8 mouse cellular contexts compared by ENCODE assay signal in the genomic region with DNA sequence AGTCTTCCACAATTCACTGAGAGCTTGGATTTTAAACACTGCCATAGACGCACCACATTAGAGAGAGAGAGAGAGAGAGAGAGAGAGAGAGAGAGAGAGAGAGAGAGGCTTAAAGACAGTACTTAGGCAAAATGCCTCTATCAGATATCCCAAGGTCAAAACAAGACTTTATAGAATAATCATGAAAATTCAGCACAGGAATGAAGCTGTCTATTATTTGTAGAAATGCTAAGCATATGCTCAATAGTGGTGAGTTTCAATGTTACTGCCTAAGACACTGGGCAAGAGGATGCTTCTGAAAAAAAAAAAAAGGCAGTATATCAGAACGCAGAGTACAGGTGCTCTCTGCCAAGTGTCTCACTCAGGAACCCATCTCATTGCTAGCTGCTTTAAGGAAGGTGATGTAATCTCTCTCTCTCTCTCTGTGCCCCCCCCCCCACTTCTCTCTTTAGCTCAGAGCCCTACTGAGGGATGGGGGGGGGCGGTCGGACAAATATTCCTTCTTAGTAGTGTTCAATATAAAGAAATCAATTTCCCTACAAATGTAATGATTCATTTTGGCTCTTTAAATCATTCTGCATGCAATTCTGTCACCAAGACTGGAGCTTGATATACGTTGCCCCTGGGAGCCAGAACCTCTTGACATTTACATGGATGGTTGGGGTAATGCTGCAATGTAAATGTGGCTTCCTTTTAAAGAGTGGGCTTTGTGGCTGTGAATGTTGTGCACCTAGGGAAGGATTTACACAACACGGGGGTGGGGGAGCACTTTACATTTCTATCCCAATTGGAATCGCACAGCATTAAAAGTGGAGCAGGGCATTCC.
DNase-seq lines count a peak whose midpoint lies in the region; ATAC-seq and TF ChIP-seq lines count a peak whose summit lies in the region.

No protein-coding gene starts in this region.

- WGBS in kidney, postnatal 0 days, result 39% methylated on average over 7 of the region's 7 CpGs
- 13% methylated on average over 7 of the region's 7 CpGs for WGBS in cerebellum, adult 2 months
- WGBS in forebrain, embryonic 16.5 days, result 38% methylated on average over 7 of the region's 7 CpGs
- WGBS in midbrain, embryonic 12.5 days, result 42% methylated on average over 7 of the region's 7 CpGs

- DNase-seq in kidney, postnatal 0 days (ENCODE audit: low spot score), result no peak
- DNase-seq in kidney, postnatal 36 days, result no peak
- peak; percentile 56 to 77 for DNase-seq in cerebellum, adult 2 months
- no peak for DNase-seq in adrenal gland, adult 8-10 months
- no peak for DNase-seq in natural killer cell, adult 2 months (ENCODE audit: low spot score in 2 of 2)

- H3K4me3 ChIP-seq in kidney, postnatal 0 days (replicated peaks; ENCODE audit: low read depth, low read length), result peak overlapping the region; percentile 61
- peak overlapping the region; percentile 93 for H3K4me3 ChIP-seq in cerebellum, adult 2 months (replicated peaks; ENCODE audit: insufficient read depth, low read depth, low read length)
- peak overlapping the region; percentile 65 for H3K4me3 ChIP-seq in forebrain, embryonic 16.5 days (replicated peaks; ENCODE audit: low read length)
- peak overlapping the region; percentile 34 for H3K4me3 ChIP-seq in midbrain, embryonic 12.5 days

- peaks cover 37% of the 10 kb centered on the region for H3K4me1 ChIP-seq in kidney, postnatal 0 days (replicated peaks; ENCODE audit: insufficient read depth, low read length)
- H3K4me1 ChIP-seq in cerebellum, adult 2 months (ENCODE audit: control insufficient read depth, insufficient read depth, low read length), result no peaks in the 10 kb centered on the region
- peaks cover 37% of the 10 kb centered on the region for H3K4me1 ChIP-seq in forebrain, embryonic 16.5 days (replicated peaks; ENCODE audit: control insufficient read depth, insufficient read depth, low read length)
- peaks cover 35% of the 10 kb centered on the region for H3K4me1 ChIP-seq in midbrain, embryonic 12.5 days

- peak overlapping the region; percentile 69; the same call in 1 of the 2 replicates for H3K9ac ChIP-seq in kidney, postnatal 0 days (ENCODE audit: low read depth, low read length)
- peak overlapping the region; percentile 67 for H3K9ac ChIP-seq in forebrain, embryonic 16.5 days (replicated peaks; ENCODE audit: low read depth, low read length)
- no peak overlapping the region; the same call in 1 of the 2 replicates for H3K9ac ChIP-seq in midbrain, embryonic 12.5 days (replicated peaks)

- no peaks in the 10 kb centered on the region; the same call in 1 of the 2 replicates for H3K36me3 ChIP-seq in kidney, postnatal 0 days (ENCODE audit: insufficient read depth, low read length)
- H3K36me3 ChIP-seq in forebrain, embryonic 16.5 days (ENCODE audit: control insufficient read depth, insufficient read depth), result 0 out of 2 replicates have a peak, but pooled peaks cover 3% of the 10 kb centered on the region
- H3K36me3 ChIP-seq in midbrain, embryonic 12.5 days, result 0 out of 2 replicates have a peak, but pooled peaks cover 6% of the 10 kb centered on the region

- no peak for TF ChIP-seq CTCF in kidney, postnatal 0 days (IDR thresholded peaks at IDR 0.05; ENCODE audit: low read depth)
- TF ChIP-seq CTCF in cerebellum, adult 2 months (IDR thresholded peaks at IDR 0.05; ENCODE audit: borderline replicate concordance, insufficient read depth, low read depth, low read length), result no peak

- ATAC-seq in kidney, postnatal 0 days (replicated peaks; ENCODE audit: low FRiP score, low read depth), result no peak
- peak; percentile 20 for ATAC-seq in forebrain, embryonic 16.5 days
- ATAC-seq in midbrain, embryonic 12.5 days (ENCODE audit: low FRiP score, low read depth), result no peak
- no peak for ATAC-seq in activated CD4-positive, CD25-positive, alpha-beta regulatory T cell, adult 4 months

- H3K27ac ChIP-seq in kidney, postnatal 0 days, result peak overlapping the region; percentile 82
- H3K27ac ChIP-seq in cerebellum, adult 2 months (ENCODE audit: insufficient read depth, low read length), result peak overlapping the region; percentile 99
- H3K27ac ChIP-seq in forebrain, embryonic 16.5 days (ENCODE audit: low read length), result no peak overlapping the region; the same call in 1 of the 2 replicates
- H3K27ac ChIP-seq in midbrain, embryonic 12.5 days (replicated peaks), result peak overlapping the region; percentile 66

- H3K4me2 ChIP-seq in kidney, postnatal 0 days (ENCODE audit: low read length), result peak overlapping the region; percentile 76
- H3K4me2 ChIP-seq in forebrain, embryonic 16.5 days (ENCODE audit: low read length), result peak overlapping the region; percentile 95
- peak overlapping the region; percentile 76 for H3K4me2 ChIP-seq in midbrain, embryonic 12.5 days (replicated peaks)

- TF ChIP-seq POLR2A in cerebellum, adult 2 months (IDR thresholded peaks at IDR 0.05; ENCODE audit: borderline replicate concordance, insufficient read depth, low read length), result no peak

- no peaks in the 10 kb centered on the region for H3K27me3 ChIP-seq in kidney, postnatal 0 days (ENCODE audit: insufficient read depth, low read length)
- no peaks in the 10 kb centered on the region for H3K27me3 ChIP-seq in cerebellum, adult 2 months (ENCODE audit: control insufficient read depth, insufficient read depth, low read length)
- no peaks in the 10 kb centered on the region for H3K27me3 ChIP-seq in forebrain, embryonic 16.5 days (replicated peaks; ENCODE audit: control insufficient read depth, insufficient read depth, low read length)
- H3K27me3 ChIP-seq in midbrain, embryonic 12.5 days, result peaks cover 4% of the 10 kb centered on the region; the same call in 1 of the 2 replicates

- H3K9me3 ChIP-seq in kidney, postnatal 0 days (replicated peaks; ENCODE audit: low read length), result no peaks in the 10 kb centered on the region
- no peaks in the 10 kb centered on the region for H3K9me3 ChIP-seq in forebrain, embryonic 16.5 days (ENCODE audit: control insufficient read depth, low read length)
- H3K9me3 ChIP-seq in midbrain, embryonic 12.5 days, result no peaks in the 10 kb centered on the region

Comparison
In these comparisons a context has a peak if more than half of its experiments do, and no peak if none do; other contexts are left out.
1. DNase-seq: peak in cerebellum, adult 2 months (2 of 2); none in kidney, postnatal 0 days (single experiment), kidney, postnatal 36 days (0 of 2), adrenal gland, adult 8-10 months (single experiment) and natural killer cell, adult 2 months (0 of 2).
2. H3K4me3 ChIP-seq: peak in every context shown above with its lines; median percentile 93 in cerebellum, adult 2 months; 65 in forebrain, embryonic 16.5 days; 61 in kidney, postnatal 0 days; 34 in midbrain, embryonic 12.5 days.
3. Peak in every context shown above with its lines, with median percentiles within 50 percentile points of each other: H3K4me2 ChIP-seq.